Mouse (Mus musculus) testis, adult 2 months (tissue): ENCODE measurements around the gene Zmat3.

Experiments used
- CTCF ChIP-seq: fragments of 200-500 bp; IDR thresholded peaks from 2 replicates; pipeline ENCODE4 v1.5.1; 2012; ENCODE audit warnings: low read depth, mild to moderate bottlenecking, inconsistent platforms, low read length, moderate library complexity; ENCODE audit not compliant: control insufficient read depth, insufficient read depth, insufficient replicate concordance
- POLR2A ChIP-seq: fragments of 200-500 bp; IDR thresholded peaks from 2 replicates; pipeline ENCODE4 v1.6.1; 2012; ENCODE audit warnings: low read depth, mild to moderate bottlenecking, inconsistent platforms, low read length, moderate library complexity; ENCODE audit not compliant: control insufficient read depth

DNA sequence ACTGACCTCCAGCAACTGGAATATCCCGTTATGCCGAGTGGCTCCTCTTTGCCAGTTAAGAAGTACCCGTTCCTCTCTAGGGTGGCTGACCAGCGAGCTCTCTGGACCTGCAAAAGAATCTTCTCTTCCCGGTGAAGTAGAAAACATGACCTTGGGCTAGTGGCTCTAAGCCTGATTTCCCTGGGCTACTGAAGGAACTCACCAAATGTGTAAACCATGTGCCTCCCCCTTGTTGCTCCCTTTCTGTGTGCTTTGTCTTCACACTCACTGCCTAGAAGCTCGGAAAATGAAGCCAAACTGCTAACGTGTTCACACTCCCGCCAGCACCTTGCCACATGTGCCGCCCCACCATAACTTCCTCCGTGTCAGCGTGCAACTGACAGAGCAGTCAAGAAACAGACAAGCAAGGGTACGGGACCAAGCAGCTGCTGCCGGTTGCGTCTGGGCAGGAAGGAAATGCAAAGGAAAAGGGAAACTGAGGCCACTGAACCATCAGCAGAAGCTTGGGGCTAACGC lies 47.9 kb downstream of the Zmat3 start:
- no peak for TF ChIP-seq POLR2A
- TF ChIP-seq CTCF = no peak
